Mouse (Mus musculus) heart, postnatal 0 days (tissue): Measurements from ENCODE around the gene Hnrnpa2b1.

Experiments
- CTCF ChIP-seq: IDR thresholded peaks from 2 replicates; pipeline ENCODE4 v1.5.1; 2016; ENCODE audit warnings: antibody characterized with exemption, control low read depth, low read depth
- EP300 ChIP-seq: IDR thresholded peaks from 2 replicates; pipeline ENCODE4 v1.6.1; 2016; ENCODE audit warnings: antibody characterized with exemption, low read depth

DNA sequence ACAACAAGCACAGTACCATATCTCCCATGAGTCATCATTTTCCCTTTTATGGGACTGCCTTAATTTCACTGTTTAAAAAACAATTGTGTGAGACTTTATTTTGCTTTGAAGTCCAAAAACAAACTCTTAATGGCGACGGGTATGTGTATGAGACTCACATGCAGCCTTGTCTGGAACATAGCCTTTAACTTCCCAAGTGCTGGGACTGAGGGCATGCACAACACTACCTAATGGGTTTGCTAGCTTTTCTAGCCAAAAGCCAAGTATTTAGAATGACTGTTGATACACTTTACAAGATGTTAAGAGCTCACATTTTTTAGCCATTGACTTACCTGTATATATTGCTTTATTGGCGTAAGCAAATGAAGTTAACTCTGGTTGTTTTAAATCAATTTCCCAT lies 9.3 kb downstream of the Hnrnpa2b1 start:
- TF ChIP-seq CTCF (no peak), EP300 (no peak)
